Mouse (Mus musculus) erythroblast, embryonic 14.5 days (primary cell): ENCODE data around the gene Nphs1.

Experiments
- GATA1 ChIP-seq: IDR thresholded peaks from 2 replicates; pipeline ENCODE4 v1.6.1; 2012; ENCODE audit warnings: low read length, inconsistent platforms, mixed read lengths
- TAL1 ChIP-seq: IDR thresholded peaks from 3 replicates; pipeline ENCODE4 v1.6.1; 2012; ENCODE audit warnings: low read length, inconsistent platforms, mixed read lengths

GRCm38 (mm10) chr7:30490957-30491307 lies 32.8 kb downstream of the Nphs1 start:
- TF ChIP-seq GATA1 (no peak), TAL1 (no peak)
